Mouse (Mus musculus) midbrain, embryonic 13.5 days (tissue): ENCODE measurements around the gene Fam57a. TPM values are rescaled to one million over a fixed set of nuclear protein-coding genes. Genes with fewer than 3 reads are reported as not detected.

Source experiments
- ATAC-seq: fragments of 200-750 bp; cut with Nextera tagmentation; 2 replicates; pipeline ENCODE4 v1.8.0; 2017; ENCODE audit warnings: mild to moderate bottlenecking, moderate TSS enrichment, moderate library complexity
- H3K27ac ChIP-seq: fragments of 300-500 bp; sonication (generic); 2 replicates; pipeline ENCODE4 v1.5.1; 2015; ENCODE audit warnings: inconsistent platforms, mild to moderate bottlenecking, moderate library complexity
- H3K27me3 ChIP-seq: fragments of 300-500 bp; sonication (generic); 2 replicates; pipeline ENCODE4 v1.6.1; 2015; ENCODE audit warnings: mild to moderate bottlenecking, inconsistent platforms
- H3K36me3 ChIP-seq: fragments of 300-500 bp; sonication (generic); 2 replicates; pipeline ENCODE4 v1.6.1; 2015; ENCODE audit warnings: mild to moderate bottlenecking, inconsistent platforms
- H3K4me1 ChIP-seq: fragments of 300-500 bp; sonication (generic); replicated peaks from 2 replicates; pipeline ENCODE4 v1.6.1; 2015; ENCODE audit warnings: inconsistent platforms
- H3K4me2 ChIP-seq: fragments of 300-500 bp; sonication (generic); replicated peaks from 2 replicates; pipeline ENCODE4 v1.6.1; 2015; ENCODE audit warnings: moderate library complexity, mild to moderate bottlenecking, inconsistent platforms
- H3K4me3 ChIP-seq: fragments of 300-500 bp; sonication (generic); replicated peaks from 2 replicates; pipeline ENCODE4 v1.5.1; 2015; ENCODE audit warnings: mild to moderate bottlenecking, inconsistent platforms
- H3K9ac ChIP-seq: fragments of 300-500 bp; sonication (generic); replicated peaks from 2 replicates; pipeline ENCODE4 v1.6.1; 2015; ENCODE audit warnings: mild to moderate bottlenecking, inconsistent platforms
- H3K9me3 ChIP-seq: fragments of 300-500 bp; sonication (generic); 2 replicates; pipeline ENCODE4 v1.6.1; 2016; ENCODE audit warnings: mild to moderate bottlenecking, inconsistent platforms
- WGBS: fragments of 180-500 bp; shearing (Covaris S2); methylation state at CpG from one replicate; pipeline ENCODE4 v1.1.7; 2015; 5-methylcytosine and 5-hydroxymethylcytosine counted together
- polyA plus RNA-seq: library from polyadenylated mRNA; unstranded; fragments of >200 nt; fragmentation: Nextera tagmentation; extraction: Ambion mirVana; gene quantifications from 2 replicates; pipeline ENCODE4 v1.2.1, GENCODE M21; 2015

Fam57a gene
- polyA plus RNA-seq, result 22.0 and 22.3 TPM in 2 replicates

DNA sequence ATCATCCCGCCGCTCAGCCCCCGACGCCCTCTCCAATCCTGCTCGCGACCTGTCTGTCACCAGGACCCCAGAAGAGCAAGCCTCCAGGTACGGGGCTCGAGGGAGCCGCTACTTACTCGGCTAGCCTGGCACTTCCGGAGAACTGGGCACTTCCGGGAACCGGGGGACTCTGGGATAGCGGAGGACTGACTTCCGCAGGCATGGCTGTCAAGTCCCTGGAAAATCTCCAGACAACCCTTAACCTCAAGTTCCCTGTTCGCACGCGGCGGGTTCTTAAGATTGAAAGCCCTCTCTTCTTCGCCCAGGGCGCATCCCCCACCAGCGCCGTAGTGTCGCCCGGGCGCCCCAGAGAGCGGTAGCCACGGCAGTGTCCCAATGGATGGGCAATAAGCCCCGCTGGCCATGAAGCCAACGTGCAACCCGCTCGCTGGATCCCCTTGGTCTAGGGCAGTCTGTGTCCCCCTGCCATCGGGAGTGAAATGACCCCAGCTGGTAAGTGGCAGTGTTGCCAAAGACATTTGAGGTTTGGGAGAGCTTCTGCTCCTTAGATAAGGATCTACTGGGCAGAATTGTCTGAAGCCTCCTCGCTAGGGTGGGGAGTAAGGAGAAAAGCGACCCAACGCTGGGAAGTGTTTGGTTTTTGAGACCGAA is at the start of gene Fam57a, which contains the start of gene Vps53:
TSS of gene Fam57a (plus strand) at position 177 of the 651 bp plus-strand sequence.
TSS of gene Vps53 (minus strand) at position 153 of the 651 bp plus-strand sequence.
- H3K4me1 ChIP-seq, result peaks cover 15% of the 10 kb centered on the region
- H3K9ac ChIP-seq, result peak within 1 kb of the TSS; percentile 82
- under 1% methylated on average over 37 of the region's 37 CpGs for WGBS
- H3K27me3 ChIP-seq, result no peaks in the 10 kb centered on the region
- H3K4me2 ChIP-seq, result peak within 1 kb of the TSS; percentile 97
- H3K4me3 ChIP-seq, result peak within 1 kb of the TSS; percentile 94
- peak within 1 kb of the TSS; percentile 55 for H3K27ac ChIP-seq
- peak; percentile 96 for ATAC-seq
- no peaks in the 10 kb centered on the region for H3K36me3 ChIP-seq
- H3K9me3 ChIP-seq, result no peaks in the 10 kb centered on the region

- Histone ChIP-seq H3K9ac (no peak overlapping the region), H3K4me1 (no peaks in the 10 kb centered on the region), H3K27ac (no peak overlapping the region), H3K9me3 (no peaks in the 10 kb centered on the region), H3K4me3 (no peak overlapping the region), H3K27me3 (no peaks in the 10 kb centered on the region), H3K4me2 (no peak overlapping the region), H3K36me3 (peaks cover 54% of the 10 kb centered on the region)
- WGBS, result 85% methylated on average over 5 of the region's 5 CpGs
- no peak for ATAC-seq
Observed at GRCm38 (mm10) chr11:76130859-76131258, 48.6 kb upstream of the Fam57a start.

GRCm38 (mm10) chr11:76135641-76136437 is 43.6 kb upstream of the Fam57a start:
- ATAC-seq, result no peak
- peaks cover 63% of the 10 kb centered on the region for H3K36me3 ChIP-seq

DNA sequence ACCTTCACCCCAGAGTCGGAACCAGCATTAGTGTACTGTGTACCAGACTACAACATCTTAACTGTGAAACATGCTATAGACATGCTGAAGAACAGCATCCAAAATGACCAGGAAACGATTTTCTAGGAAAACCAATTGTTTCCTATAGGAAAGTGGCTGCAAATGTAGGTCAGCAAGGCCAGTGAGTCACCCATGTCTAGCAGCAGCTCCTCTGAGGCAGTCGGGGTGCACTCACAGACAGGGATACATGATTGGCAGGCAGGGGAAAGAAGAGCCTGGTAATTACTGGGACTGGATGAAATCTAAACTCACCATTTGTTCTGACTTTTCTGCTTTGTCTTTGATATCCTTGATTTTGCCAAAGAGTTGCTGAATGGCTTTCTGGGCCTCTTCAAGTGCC is 41.5 kb upstream of the Fam57a start:
- Histone ChIP-seq H3K4me2 (no peak overlapping the region), H3K27me3 (no peaks in the 10 kb centered on the region), H3K4me1 (no peaks in the 10 kb centered on the region), H3K27ac (no peak overlapping the region), H3K9ac (no peak overlapping the region), H3K4me3 (no peak overlapping the region), H3K9me3 (no peaks in the 10 kb centered on the region), H3K36me3 (peaks cover 57% of the 10 kb centered on the region)
- WGBS, result 88% methylated on average over 3 of the region's 3 CpGs
- no peak for ATAC-seq

More at GRCm38 (mm10) chr11:76135641-76136437, 43.6 kb upstream of the Fam57a start:
- Histone ChIP-seq H3K27ac (no peak overlapping the region), H3K27me3 (no peaks in the 10 kb centered on the region), H3K4me3 (no peak overlapping the region), H3K4me2 (no peak overlapping the region), H3K9me3 (no peaks in the 10 kb centered on the region), H3K9ac (no peak overlapping the region), H3K4me1 (no peaks in the 10 kb centered on the region)
- 84% methylated on average over 7 of the region's 7 CpGs for WGBS

GRCm38 (mm10) chr11:76144386-76144785 is 35.1 kb upstream of the Fam57a start:
- Histone ChIP-seq H3K27me3 (no peaks in the 10 kb centered on the region), H3K4me2 (no peak overlapping the region), H3K36me3 (peaks cover 14% of the 10 kb centered on the region), H3K9me3 (no peaks in the 10 kb centered on the region), H3K4me1 (peaks cover 19% of the 10 kb centered on the region), H3K27ac (no peak overlapping the region), H3K4me3 (no peak overlapping the region), H3K9ac (no peak overlapping the region)
- 96% methylated on average over 8 of the region's 8 CpGs for WGBS
- no peak for ATAC-seq

- H3K4me2 ChIP-seq, result no peak overlapping the region
- no peak overlapping the region for H3K4me3 ChIP-seq
- ATAC-seq, result no peak
- no peaks in the 10 kb centered on the region for H3K27me3 ChIP-seq
- peaks cover 16% of the 10 kb centered on the region for H3K36me3 ChIP-seq
- H3K4me1 ChIP-seq, result peaks cover 20% of the 10 kb centered on the region
- no peaks in the 10 kb centered on the region for H3K9me3 ChIP-seq
- no peak overlapping the region for H3K27ac ChIP-seq
- H3K9ac ChIP-seq, result no peak overlapping the region
- WGBS, result 95% methylated on average over 1 of the region's 1 CpGs
Observed at GRCm38 (mm10) chr11:76145169-76145568, 34.3 kb upstream of the Fam57a start.

- Histone ChIP-seq H3K9ac (no peak overlapping the region), H3K36me3 (peaks cover 13% of the 10 kb centered on the region), H3K27ac (no peak overlapping the region), H3K4me3 (no peak overlapping the region), H3K4me1 (peaks cover 20% of the 10 kb centered on the region), H3K9me3 (no peaks in the 10 kb centered on the region), H3K4me2 (no peak overlapping the region), H3K27me3 (no peaks in the 10 kb centered on the region)
- ATAC-seq, result no peak
- 88% methylated on average over 8 of the region's 8 CpGs for WGBS
Observed at GRCm38 (mm10) chr11:76146187-76147010, 33.1 kb upstream of the Fam57a start.

DNA sequence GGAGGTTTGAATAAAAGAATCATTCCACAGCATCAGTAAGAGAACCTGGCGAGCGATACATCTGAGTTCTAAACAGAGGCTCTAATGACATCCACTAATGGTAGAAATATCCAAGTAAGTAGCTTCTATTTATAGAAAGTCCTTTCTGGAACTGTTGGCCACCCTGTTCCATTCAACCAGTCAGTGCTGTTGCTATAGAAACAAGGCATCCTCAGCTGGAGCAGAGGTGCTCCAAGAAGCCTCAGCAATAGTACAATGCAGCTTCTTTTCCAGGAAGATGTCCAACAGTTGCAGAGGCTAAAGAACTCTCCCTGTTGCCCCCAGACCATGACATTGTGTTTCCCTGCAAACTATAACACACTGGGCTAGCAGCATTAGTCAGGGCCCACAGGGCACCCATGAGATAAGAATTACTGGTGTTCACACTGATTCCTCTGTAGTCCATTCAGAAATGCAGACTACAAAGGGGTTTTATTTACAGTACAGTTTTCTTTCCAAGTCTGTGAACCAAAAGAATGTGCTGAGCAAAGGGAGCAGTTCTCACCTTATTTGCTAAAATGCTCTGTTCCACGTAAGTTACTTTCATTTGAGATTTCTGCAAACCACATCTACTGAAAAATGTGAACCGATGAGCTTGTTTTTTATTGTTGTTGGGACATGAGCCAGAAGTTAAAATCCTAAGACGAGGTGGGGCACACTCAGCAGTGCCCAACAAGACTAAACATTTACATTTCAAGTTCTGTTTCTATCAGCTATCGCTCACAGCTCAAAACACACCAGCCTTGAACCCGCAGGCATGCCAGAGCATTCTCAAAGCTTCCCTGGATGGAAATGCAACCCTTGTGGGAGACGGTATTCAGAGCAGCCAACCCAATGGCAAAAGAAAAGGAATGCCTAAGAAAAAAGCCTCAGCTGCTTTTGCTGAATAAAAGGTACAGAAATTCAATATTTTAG is 31.1 kb upstream of the Fam57a start:
- WGBS, result 81% methylated on average over 8 of the region's 8 CpGs
- Histone ChIP-seq H3K4me3 (no peak overlapping the region), H3K9ac (no peak overlapping the region), H3K27me3 (no peaks in the 10 kb centered on the region), H3K4me1 (peaks cover 20% of the 10 kb centered on the region), H3K27ac (no peak overlapping the region), H3K36me3 (peaks cover 12% of the 10 kb centered on the region; the same call in 1 of the 2 replicates), H3K4me2 (no peak overlapping the region), H3K9me3 (no peaks in the 10 kb centered on the region)
- ATAC-seq, result no peak

DNA sequence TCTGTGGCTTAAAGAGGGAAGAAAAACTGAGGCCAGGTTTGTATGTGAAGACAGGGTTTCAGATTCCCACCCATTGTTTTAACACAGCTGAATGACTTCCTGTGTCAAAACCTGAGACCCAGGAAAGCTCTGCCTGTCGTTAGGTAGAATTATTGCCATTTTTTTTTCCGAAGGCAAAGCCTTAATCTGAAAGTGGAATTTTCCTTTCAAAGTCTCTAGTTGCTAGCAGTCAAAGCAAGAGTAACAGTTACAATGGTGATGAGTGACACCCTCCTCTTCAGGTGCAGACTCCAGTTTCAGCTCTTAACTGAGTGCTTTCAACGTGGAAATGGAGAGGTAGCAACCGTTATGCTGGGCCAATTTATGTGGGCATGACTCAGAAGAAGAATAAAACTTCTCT is 28.5 kb upstream of the Fam57a start:
- H3K4me3 ChIP-seq, result no peak overlapping the region
- no peaks in the 10 kb centered on the region for H3K27me3 ChIP-seq
- 75% methylated on average over 4 of the region's 4 CpGs for WGBS
- H3K9ac ChIP-seq, result no peak overlapping the region
- ATAC-seq, result no peak
- H3K27ac ChIP-seq, result no peak overlapping the region
- H3K4me1 ChIP-seq, result peaks cover 20% of the 10 kb centered on the region
- H3K9me3 ChIP-seq, result no peaks in the 10 kb centered on the region
- H3K4me2 ChIP-seq, result no peak overlapping the region
- peaks cover 31% of the 10 kb centered on the region for H3K36me3 ChIP-seq

GRCm38 (mm10) chr11:76153236-76153951 is 26.1 kb upstream of the Fam57a start:
- peaks cover 52% of the 10 kb centered on the region for H3K36me3 ChIP-seq

More at GRCm38 (mm10) chr11:76153236-76153951, 26.1 kb upstream of the Fam57a start:
- Histone ChIP-seq H3K9me3 (no peaks in the 10 kb centered on the region), H3K4me1 (peaks cover 11% of the 10 kb centered on the region), H3K4me3 (no peak overlapping the region), H3K27me3 (no peaks in the 10 kb centered on the region), H3K4me2 (no peak overlapping the region), H3K27ac (no peak overlapping the region), H3K9ac (no peak overlapping the region)
- ATAC-seq, result no peak
- WGBS, result 93% methylated on average over 5 of the region's 5 CpGs
